Mouse (Mus musculus): ENCODE measurements around the gene 9130019O22Rik.

9130019O22Rik gene

GRCm38 (mm10) chr7:127337636-127338035, 49.3 kb downstream of the 9130019O22Rik start:
- Histone ChIP-seq H3K36me3 (ENCODE audit: control insufficient read depth, insufficient read depth, low read length, poor library complexity, severe bottlenecking) (peaks cover 5% of the 10 kb centered on the region), H3K27me3 (ENCODE audit: control insufficient read depth, insufficient read depth, low read length, poor library complexity, severe bottlenecking) (no peaks in the 10 kb centered on the region)
- no peak for DNase-seq (ENCODE audit: low read depth, low spot score)

- no peak for DNase-seq (ENCODE audit: low read depth, low spot score)
- Histone ChIP-seq H3K36me3 (ENCODE audit: control insufficient read depth, insufficient read depth, low read length, poor library complexity, severe bottlenecking) (peaks cover 10% of the 10 kb centered on the region), H3K27me3 (ENCODE audit: control insufficient read depth, insufficient read depth, low read length, poor library complexity, severe bottlenecking) (no peaks in the 10 kb centered on the region)
These were observed 51.4 kb downstream of the 9130019O22Rik start for GRCm38 (mm10) chr7:127335604-127336003.

- H3K27me3 ChIP-seq (ENCODE audit: control insufficient read depth, insufficient read depth, low read length, poor library complexity, severe bottlenecking): no peaks in the 10 kb centered on the region
- DNase-seq (ENCODE audit: low read depth, low spot score): no peak
- peaks cover 21% of the 10 kb centered on the region for H3K36me3 ChIP-seq (ENCODE audit: control insufficient read depth, insufficient read depth, low read length, poor library complexity, severe bottlenecking)
These were observed 53.7 kb downstream of the 9130019O22Rik start for GRCm38 (mm10) chr7:127333240-127333639.
